Mouse (Mus musculus) forebrain, embryonic 11.5 days (tissue): ENCODE results near the gene Tmem138. TPM values are rescaled to one million over a fixed set of nuclear protein-coding genes. Genes with fewer than 3 reads are reported as not detected.
A peak's percentile ranks its signal among the peaks of the same experiment; 100 is the strongest.

ENCODE experiments used
- ATAC-seq: fragments of 200-750 bp; cut with Nextera tagmentation; replicated peaks from 2 replicates; pipeline ENCODE4 v1.8.0; 2017; ENCODE audit warnings: moderate TSS enrichment; ENCODE audit not compliant: low FRiP score
- DNase-seq: peaks from one replicate; pipeline ENCODE4 v3.0.0-alpha.2; 2017; ENCODE audit warnings: low spot score
- H3K27ac ChIP-seq: fragments of 300-500 bp; sonication (generic); 2 replicates; pipeline ENCODE4 v1.5.1; 2014; ENCODE audit warnings: low read depth, low read length
- H3K27me3 ChIP-seq: fragments of 300-500 bp; sonication (generic); 2 replicates; pipeline ENCODE4 v1.6.1; 2014; ENCODE audit warnings: mild to moderate bottlenecking, low read length, mixed read lengths; ENCODE audit not compliant: control insufficient read depth, insufficient read depth
- H3K36me3 ChIP-seq: fragments of 300-500 bp; sonication (generic); 2 replicates; pipeline ENCODE4 v1.6.1; 2014; ENCODE audit warnings: mild to moderate bottlenecking, low read length, moderate library complexity, mixed read lengths; ENCODE audit not compliant: control insufficient read depth, insufficient read depth
- H3K4me1 ChIP-seq: fragments of 300-500 bp; sonication (generic); replicated peaks from 2 replicates; pipeline ENCODE4 v1.6.1; 2014; ENCODE audit warnings: low read length, mixed read lengths; ENCODE audit not compliant: control insufficient read depth, insufficient read depth
- H3K4me2 ChIP-seq: fragments of 300-500 bp; sonication (generic); 2 replicates; pipeline ENCODE4 v1.6.1; 2014; ENCODE audit warnings: low read depth, mild to moderate bottlenecking, low read length, moderate library complexity, mixed read lengths; ENCODE audit not compliant: severe bottlenecking
- H3K4me3 ChIP-seq: fragments of 300-500 bp; sonication (generic); 2 replicates; pipeline ENCODE4 v1.5.1; 2014; ENCODE audit warnings: low read depth, low read length
- H3K9ac ChIP-seq: fragments of 300-500 bp; sonication (generic); 2 replicates; pipeline ENCODE4 v1.6.1; 2014; ENCODE audit warnings: low read length
- H3K9me3 ChIP-seq: fragments of 300-500 bp; sonication (generic); 2 replicates; pipeline ENCODE4 v1.6.1; 2016; ENCODE audit warnings: low read length, mixed read lengths; ENCODE audit not compliant: control insufficient read depth
- WGBS: fragments of 180-500 bp; shearing (Covaris S2); extraction: QIAGEN DNeasy Blood & Tissue Kit; methylation state at CpG from one replicate; pipeline ENCODE4 v1.1.7; 2014; 5-methylcytosine and 5-hydroxymethylcytosine counted together
- polyA plus RNA-seq: library from polyadenylated mRNA; unstranded; fragments of >200 nt; fragmentation: Nextera tagmentation; extraction: Ambion mirVana; gene quantifications from 2 replicates; pipeline ENCODE4 v1.2.1, GENCODE M21; 2014

Gene Tmem138
- polyA plus RNA-seq, 1 experiment from 2014 or later = 60.2 TPM

DNA sequence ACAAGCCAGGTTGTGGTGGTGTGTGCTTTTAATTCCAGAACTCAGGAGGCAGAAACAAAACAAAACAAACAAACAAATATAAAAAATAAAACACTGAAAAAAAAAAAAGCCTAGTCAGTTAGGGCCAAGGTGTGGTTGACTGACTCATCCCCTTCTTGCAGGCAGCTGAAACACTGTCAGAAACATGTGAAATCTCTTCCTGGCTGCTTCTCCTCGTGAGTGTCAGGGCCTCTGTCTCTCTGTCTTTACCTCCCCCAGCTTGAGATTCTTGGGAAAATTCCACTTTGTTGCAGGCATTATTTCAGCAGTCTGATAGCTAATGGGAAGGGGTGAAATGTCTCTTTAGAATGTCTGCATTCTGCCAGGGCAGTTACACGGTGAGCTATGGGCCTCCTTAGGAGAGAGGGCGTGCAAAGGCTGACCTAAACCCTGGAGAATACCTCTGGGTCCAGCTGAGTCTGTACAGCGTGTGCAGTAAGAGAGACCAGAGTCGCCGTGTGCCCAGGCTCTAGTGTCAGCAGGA lies 25.1 kb upstream of the Tmem138 start:
- Histone ChIP-seq H3K36me3 (no peaks in the 10 kb centered on the region), H3K4me2 (peak overlapping the region; percentile 53), H3K4me1 (peaks cover 12% of the 10 kb centered on the region), H3K4me3 (peak overlapping the region; percentile 28), H3K27me3 (no peaks in the 10 kb centered on the region), H3K27ac (peak overlapping the region; percentile 93), H3K9me3 (no peaks in the 10 kb centered on the region), H3K9ac (peak overlapping the region; percentile 85)
- DNase-seq (no peak), ATAC-seq (0 out of 2 replicates have a peak, but pooled peaks have one; percentile 37)
- 4% methylated on average over 6 of the region's 6 CpGs for WGBS

DNA sequence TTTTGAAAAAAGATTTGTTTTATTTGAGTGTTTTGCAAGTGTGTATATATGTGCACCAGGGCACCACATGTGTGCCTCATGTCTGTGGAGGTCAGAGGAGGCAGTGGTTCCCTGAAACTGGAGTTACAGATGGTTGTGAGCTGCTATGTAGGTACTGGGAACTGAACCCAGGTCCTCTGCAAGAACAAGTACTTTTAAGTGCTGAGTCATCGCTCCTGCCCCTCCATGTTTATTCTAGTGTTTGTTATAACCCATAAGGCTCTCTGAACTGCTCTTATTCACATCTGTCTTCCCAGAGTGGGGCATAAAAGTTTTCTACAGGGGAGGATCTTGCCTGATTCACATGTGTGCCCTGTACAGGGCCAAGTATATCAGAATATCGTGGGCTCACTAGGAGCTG lies 22.5 kb upstream of the Tmem138 start:
- Histone ChIP-seq H3K4me2 (no peak overlapping the region), H3K9ac (no peak overlapping the region), H3K27ac (no peak overlapping the region), H3K9me3 (no peaks in the 10 kb centered on the region), H3K4me1 (no peaks in the 10 kb centered on the region; the same call in 1 of the 2 replicates), H3K27me3 (no peaks in the 10 kb centered on the region), H3K4me3 (no peak overlapping the region), H3K36me3 (no peaks in the 10 kb centered on the region)
- ATAC-seq (no peak), DNase-seq (no peak)
- 89% methylated on average over 2 of the region's 2 CpGs for WGBS

DNA sequence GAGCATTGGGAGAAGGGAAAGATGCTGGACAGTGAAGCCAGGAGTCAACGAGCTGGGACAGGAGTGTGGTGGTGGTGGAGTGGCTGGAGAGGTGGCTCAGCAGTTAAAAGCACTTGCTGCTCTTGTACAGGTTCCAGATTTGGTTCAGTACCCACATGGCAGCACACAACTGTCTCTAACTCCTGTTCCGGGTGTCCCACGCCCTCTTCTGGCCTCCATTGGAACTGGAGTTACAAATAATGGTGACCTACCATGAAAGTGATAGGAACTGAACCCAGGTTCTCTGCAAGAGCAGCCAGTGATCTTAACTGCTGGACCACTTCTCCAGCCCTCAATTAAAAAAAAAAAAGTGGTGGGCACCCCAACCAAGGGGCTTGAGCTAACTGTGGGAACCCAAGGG lies 21.0 kb upstream of the Tmem138 start:
- H3K27ac ChIP-seq = no peak overlapping the region
- DNase-seq (no peak), ATAC-seq (no peak)
- H3K9ac ChIP-seq = no peak overlapping the region
- H3K4me2 ChIP-seq = no peak overlapping the region
- no peaks in the 10 kb centered on the region for H3K27me3 ChIP-seq
- H3K36me3 ChIP-seq = no peaks in the 10 kb centered on the region
- H3K4me1 ChIP-seq = no peaks in the 10 kb centered on the region; the same call in 1 of the 2 replicates
- H3K9me3 ChIP-seq = no peaks in the 10 kb centered on the region
- 38% methylated on average over 3 of the region's 3 CpGs for WGBS
- H3K4me3 ChIP-seq = no peak overlapping the region

DNA sequence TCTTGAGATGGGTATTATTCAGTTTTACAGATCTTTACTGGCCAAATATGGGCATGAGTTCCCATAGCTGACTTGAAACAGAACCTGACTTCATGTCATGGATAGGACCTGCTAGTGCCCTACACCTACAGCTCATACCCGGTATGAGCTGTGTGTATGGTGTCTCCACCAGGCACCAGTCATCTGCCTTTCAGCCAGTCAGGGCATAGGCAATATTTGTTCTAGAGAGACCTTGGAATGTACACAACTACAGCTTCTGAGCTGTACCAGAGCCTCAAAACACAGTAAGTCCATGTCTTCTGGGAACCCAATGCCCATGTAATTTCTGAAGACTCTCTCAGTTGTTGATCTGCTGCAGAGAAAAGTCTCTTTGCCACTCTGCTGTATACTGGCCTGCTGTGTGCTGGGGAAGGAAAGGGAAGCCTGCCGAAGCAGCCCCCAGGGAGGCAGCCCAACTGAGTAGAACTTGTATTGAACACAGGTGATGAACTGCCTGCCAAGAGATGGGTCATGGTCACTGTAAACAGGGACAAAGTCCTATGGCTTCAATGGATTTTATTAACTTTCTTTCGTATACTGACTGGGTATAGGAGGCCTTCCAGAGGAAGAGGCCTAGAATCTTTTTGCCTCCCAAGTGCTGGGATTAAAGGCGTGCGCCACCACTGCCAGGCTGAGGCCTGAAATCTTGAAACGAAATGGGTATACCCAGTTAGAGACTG lies 14.7 kb upstream of the Tmem138 start:
- H3K4me2 ChIP-seq = no peak overlapping the region
- H3K4me3 ChIP-seq = no peak overlapping the region
- WGBS = 95% methylated on average over 6 of the region's 6 CpGs

DNA sequence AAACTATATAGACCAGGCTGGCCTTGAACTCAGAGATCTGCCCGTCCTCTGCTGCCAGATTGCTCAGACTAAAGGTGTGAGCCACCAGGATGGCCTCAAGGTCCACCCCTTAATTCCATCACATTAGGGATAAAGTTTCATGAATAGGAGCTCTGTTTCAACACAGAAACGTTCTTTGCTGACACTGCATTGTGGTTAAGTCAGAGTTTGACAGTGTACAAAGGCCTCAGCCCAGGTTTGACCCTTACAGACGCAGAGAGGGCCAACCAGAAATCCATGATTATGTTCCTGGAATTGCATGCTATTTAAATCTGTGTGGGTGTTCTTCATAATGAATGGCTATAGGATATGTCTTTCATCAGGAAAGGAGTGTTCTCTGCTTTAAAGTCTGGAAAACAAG lies 13.1 kb upstream of the Tmem138 start:
- Histone ChIP-seq H3K27ac (no peak overlapping the region), H3K9ac (no peak overlapping the region), H3K9me3 (no peaks in the 10 kb centered on the region), H3K36me3 (no peaks in the 10 kb centered on the region; the same call in 1 of the 2 replicates), H3K4me1 (no peaks in the 10 kb centered on the region), H3K27me3 (no peaks in the 10 kb centered on the region), H3K4me3 (no peak overlapping the region), H3K4me2 (no peak overlapping the region)
- 64% methylated on average over 3 of the region's 3 CpGs for WGBS
- no peak for ATAC-seq
- DNase-seq = no peak

More for the DNA sequence above, 14.7 kb upstream of the Tmem138 start:
- no peak overlapping the region for H3K27ac ChIP-seq
- H3K4me1 ChIP-seq = no peaks in the 10 kb centered on the region
- DNase-seq (no peak), ATAC-seq (no peak)
- no peaks in the 10 kb centered on the region; the same call in 1 of the 2 replicates for H3K36me3 ChIP-seq
- no peaks in the 10 kb centered on the region for H3K27me3 ChIP-seq
- H3K9ac ChIP-seq = no peak overlapping the region
- no peaks in the 10 kb centered on the region for H3K9me3 ChIP-seq

DNA sequence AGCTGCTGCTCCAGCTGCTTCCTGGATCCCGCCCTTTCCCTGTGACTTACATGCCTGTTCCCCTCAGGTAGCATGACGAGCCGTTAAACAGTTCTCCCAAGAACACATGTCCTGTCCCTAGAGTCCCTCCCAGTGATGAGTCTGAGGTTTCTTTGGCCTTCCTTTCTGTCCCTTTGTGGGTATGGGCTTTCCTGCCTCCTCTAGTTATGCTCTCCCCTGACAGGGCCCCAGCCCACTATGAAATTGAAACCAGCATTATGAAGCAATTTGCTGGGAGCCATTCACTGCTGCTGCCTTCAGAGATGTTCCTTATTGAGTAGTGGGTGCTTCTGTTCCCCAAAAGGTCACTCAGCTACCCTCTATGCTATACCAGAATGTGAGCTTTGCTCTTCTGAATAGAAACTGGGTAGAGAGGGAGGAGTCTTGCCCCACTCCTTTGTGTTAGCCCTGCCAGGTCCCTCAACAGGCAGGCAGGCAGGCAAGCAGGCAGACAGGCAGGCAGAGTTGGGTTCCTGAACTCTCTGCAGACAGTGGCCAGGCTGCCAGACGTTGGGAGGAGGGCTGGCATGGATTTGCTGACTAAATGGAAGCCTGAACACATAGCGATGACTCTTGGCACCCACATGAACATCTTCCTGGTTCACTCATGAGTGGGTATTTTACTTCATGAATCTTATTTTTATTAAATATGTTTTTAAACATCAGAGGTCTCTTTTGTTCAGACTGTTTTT lies 12.1 kb upstream of the Tmem138 start:
- Histone ChIP-seq H3K36me3 (no peaks in the 10 kb centered on the region; the same call in 1 of the 2 replicates), H3K27ac (no peak overlapping the region), H3K4me1 (no peaks in the 10 kb centered on the region), H3K9ac (no peak overlapping the region), H3K27me3 (no peaks in the 10 kb centered on the region), H3K4me2 (no peak overlapping the region), H3K4me3 (no peak overlapping the region), H3K9me3 (no peaks in the 10 kb centered on the region)
- DNase-seq = no peak
- WGBS = 69% methylated on average over 5 of the region's 5 CpGs
- no peak for ATAC-seq

DNA sequence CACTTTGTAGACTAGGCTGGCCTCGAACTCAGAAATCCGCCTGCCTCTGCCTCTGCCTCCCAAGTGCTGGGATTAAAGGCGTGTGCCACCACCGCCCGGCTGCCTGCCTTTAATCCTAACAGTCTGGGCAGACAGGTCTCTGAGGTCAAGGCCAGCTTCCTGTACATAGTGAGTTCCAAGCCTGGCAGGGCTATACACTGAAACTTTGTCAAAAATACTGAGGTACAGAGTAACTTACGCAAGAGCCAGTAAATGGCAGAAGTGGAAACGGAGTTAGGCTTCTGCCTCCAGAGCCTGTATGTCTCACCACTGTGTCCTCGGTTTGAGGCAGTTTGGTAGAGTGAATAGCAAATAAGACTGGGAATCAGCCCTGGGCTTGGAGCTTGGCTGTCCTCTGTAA lies 10.1 kb upstream of the Tmem138 start:
- Histone ChIP-seq H3K4me1 (no peaks in the 10 kb centered on the region), H3K4me3 (no peak overlapping the region), H3K36me3 (no peaks in the 10 kb centered on the region), H3K27me3 (no peaks in the 10 kb centered on the region), H3K4me2 (no peak overlapping the region), H3K27ac (no peak overlapping the region), H3K9me3 (no peaks in the 10 kb centered on the region), H3K9ac (no peak overlapping the region)
- DNase-seq (no peak), ATAC-seq (no peak)
- WGBS = 86% methylated on average over 8 of the region's 8 CpGs

DNA sequence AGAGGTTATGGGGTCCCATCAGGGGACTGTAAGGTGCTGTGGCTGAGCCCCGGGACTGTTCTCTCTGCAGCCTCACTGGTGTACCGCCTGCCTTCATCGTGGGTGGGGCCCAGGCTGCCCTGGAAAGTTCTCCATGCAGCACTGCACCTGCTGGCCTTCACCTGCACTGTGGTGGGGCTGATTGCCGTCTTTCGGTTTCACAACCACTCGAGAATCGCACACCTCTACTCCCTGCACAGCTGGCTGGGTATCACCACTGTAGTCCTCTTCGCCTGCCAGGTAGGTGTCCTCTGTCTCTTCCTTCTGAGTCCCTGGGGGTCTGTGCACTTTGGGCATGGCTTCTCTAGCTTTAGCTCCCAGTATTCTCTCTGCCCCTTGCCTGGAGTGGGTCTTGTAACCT lies 8.0 kb upstream of the Tmem138 start:
- DNase-seq (no peak), ATAC-seq (no peak)
- Histone ChIP-seq H3K9me3 (no peaks in the 10 kb centered on the region), H3K4me2 (no peak overlapping the region), H3K36me3 (no peaks in the 10 kb centered on the region), H3K27me3 (no peaks in the 10 kb centered on the region), H3K4me3 (no peak overlapping the region), H3K4me1 (no peaks in the 10 kb centered on the region), H3K9ac (no peak overlapping the region), H3K27ac (no peak overlapping the region)
- WGBS = 91% methylated on average over 8 of the region's 8 CpGs
